Mouse (Mus musculus) limb, embryonic 13.5 days (tissue): Measurements from ENCODE around the gene Ddb2. TPM values are rescaled to one million over a fixed set of nuclear protein-coding genes. Genes with fewer than 3 reads are reported as not detected.

ENCODE experiments used
- ATAC-seq: fragments of 200-750 bp; cut with Nextera tagmentation; 2 replicates; pipeline ENCODE4 v1.8.0; 2017; ENCODE audit warnings: low read depth, moderate number of reproducible peaks, moderate TSS enrichment; ENCODE audit not compliant: low FRiP score
- H3K27ac ChIP-seq: fragments of 300-500 bp; sonication (generic); 2 replicates; pipeline ENCODE4 v1.5.1; 2015; ENCODE audit warnings: inconsistent platforms, mild to moderate bottlenecking, moderate library complexity
- H3K27me3 ChIP-seq: fragments of 300-500 bp; sonication (generic); 2 replicates; pipeline ENCODE4 v1.6.1; 2015; ENCODE audit warnings: mild to moderate bottlenecking, inconsistent platforms
- H3K36me3 ChIP-seq: fragments of 300-500 bp; sonication (generic); 2 replicates; pipeline ENCODE4 v1.6.1; 2015; ENCODE audit warnings: inconsistent platforms, mild to moderate bottlenecking, moderate library complexity
- H3K4me1 ChIP-seq: fragments of 300-500 bp; sonication (generic); 2 replicates; pipeline ENCODE4 v1.6.1; 2015; ENCODE audit warnings: inconsistent platforms
- H3K4me2 ChIP-seq: fragments of 300-500 bp; sonication (generic); replicated peaks from 2 replicates; pipeline ENCODE4 v1.6.1; 2015; ENCODE audit warnings: inconsistent platforms, mild to moderate bottlenecking, moderate library complexity
- H3K4me3 ChIP-seq: fragments of 300-500 bp; sonication (generic); 2 replicates; pipeline ENCODE4 v1.5.1; 2015; ENCODE audit warnings: moderate library complexity, mild to moderate bottlenecking, inconsistent platforms
- H3K9ac ChIP-seq: fragments of 300-500 bp; sonication (generic); 2 replicates; pipeline ENCODE4 v1.6.1; 2015; ENCODE audit warnings: mild to moderate bottlenecking, inconsistent platforms
- H3K9me3 ChIP-seq: fragments of 300-500 bp; sonication (generic); 2 replicates; pipeline ENCODE4 v1.6.1; 2016; ENCODE audit warnings: inconsistent platforms
- WGBS: fragments of 180-500 bp; shearing (Covaris S2); methylation state at CpG from one replicate; pipeline ENCODE4 v1.1.7; 2015; 5-methylcytosine and 5-hydroxymethylcytosine counted together
- polyA plus RNA-seq: library from polyadenylated mRNA; unstranded; fragments of >200 nt; fragmentation: Nextera tagmentation; extraction: Ambion mirVana; gene quantifications from 2 replicates; pipeline ENCODE4 v1.2.1, GENCODE M21; 2015

Ddb2 gene
- polyA plus RNA-seq, 1 experiment from 2014 or later: 23.6 TPM

- Histone ChIP-seq H3K27ac (peak overlapping the region; percentile 93), H3K4me2 (peak overlapping the region; percentile 82), H3K4me3 (peak overlapping the region; percentile 81), H3K27me3 (no peaks in the 10 kb centered on the region), H3K9ac (peak overlapping the region; percentile 87), H3K4me1 (peaks cover 24% of the 10 kb centered on the region), H3K9me3 (no peaks in the 10 kb centered on the region), H3K36me3 (peaks cover 36% of the 10 kb centered on the region)
- WGBS: 10% methylated on average over 20 of the region's 20 CpGs
- peak; percentile 80 for ATAC-seq
These were observed 33.7 kb downstream of the Ddb2 start for GRCm38 (mm10) chr2:91202972-91203656.

DNA sequence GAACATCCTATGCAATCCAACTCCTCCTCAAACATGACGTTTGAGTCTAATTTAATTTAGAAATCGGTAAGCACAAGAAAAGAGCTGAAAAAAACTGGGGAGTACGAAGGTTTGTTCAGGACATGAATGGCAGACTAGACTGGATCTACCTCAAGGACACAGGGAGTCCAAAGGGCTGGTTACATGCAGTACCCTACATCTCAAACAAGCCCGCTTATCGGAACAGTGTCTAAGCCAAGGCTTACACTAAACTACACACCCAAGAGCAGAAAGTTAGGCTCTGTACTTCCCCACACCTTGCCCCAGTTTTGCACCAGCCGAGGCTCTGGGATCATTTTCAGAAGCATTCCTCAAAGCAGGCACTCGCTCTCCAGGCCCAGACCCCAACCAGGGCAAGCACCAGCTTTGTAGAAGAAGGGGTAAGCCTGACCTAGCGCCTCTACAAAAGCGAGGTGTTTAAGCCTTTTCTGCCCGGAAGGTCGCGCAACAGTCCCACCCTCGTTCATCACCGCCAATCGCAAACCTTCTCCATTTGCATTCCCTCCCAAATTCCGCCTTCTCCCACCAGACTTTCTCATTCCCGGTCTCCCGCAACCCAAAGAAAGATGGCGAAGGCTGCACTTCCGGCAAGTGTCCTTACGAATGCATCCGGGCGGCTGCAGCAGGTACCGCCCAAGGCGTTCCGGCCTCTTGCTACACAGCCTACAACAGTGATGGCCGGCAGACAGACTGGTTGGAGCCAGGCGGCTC is 34.4 kb downstream of the Ddb2 start, which contains the start of the genes Nr1h3 and Acp2:
Gene Nr1h3 (minus strand): TSS at position 613 of the 750 bp plus-strand sequence.
Gene Acp2 (plus strand): TSS at position 664 of the 750 bp plus-strand sequence.
- 4% methylated on average over 28 of the region's 28 CpGs for WGBS
- H3K9me3 ChIP-seq: no peaks in the 10 kb centered on the region

GRCm38 (mm10) chr2:91198888-91199287 is 37.9 kb downstream of the Ddb2 start:
- H3K9me3 ChIP-seq: no peaks in the 10 kb centered on the region
- 83% methylated on average over 3 of the region's 3 CpGs for WGBS
- H3K9ac ChIP-seq: no peak overlapping the region
- peaks cover 20% of the 10 kb centered on the region for H3K4me1 ChIP-seq
- H3K36me3 ChIP-seq: no peaks in the 10 kb centered on the region
- H3K27ac ChIP-seq: no peak overlapping the region
- H3K27me3 ChIP-seq: no peaks in the 10 kb centered on the region
- ATAC-seq: no peak
- H3K4me2 ChIP-seq: no peak overlapping the region
- H3K4me3 ChIP-seq: no peak overlapping the region

More for the DNA sequence above, 34.4 kb downstream of the Ddb2 start, which contains the start of the genes Nr1h3 and Acp2:
- Histone ChIP-seq H3K4me1 (peaks cover 24% of the 10 kb centered on the region), H3K36me3 (peaks cover 28% of the 10 kb centered on the region), H3K27ac (peak within 1 kb of the TSS; percentile 93), H3K4me3 (peak within 1 kb of the TSS; percentile 81), H3K27me3 (no peaks in the 10 kb centered on the region), H3K9ac (peak within 1 kb of the TSS; percentile 87), H3K4me2 (peak within 1 kb of the TSS; percentile 82)
- peak; percentile 96 for ATAC-seq

- ATAC-seq: no peak
- Histone ChIP-seq H3K9me3 (no peaks in the 10 kb centered on the region), H3K27ac (no peak overlapping the region), H3K9ac (no peak overlapping the region), H3K4me1 (peaks cover 9% of the 10 kb centered on the region), H3K4me3 (no peak overlapping the region), H3K36me3 (no peaks in the 10 kb centered on the region), H3K4me2 (no peak overlapping the region), H3K27me3 (no peaks in the 10 kb centered on the region)
- WGBS: 72% methylated on average over 3 of the region's 3 CpGs
These were observed 40.2 kb downstream of the Ddb2 start for GRCm38 (mm10) chr2:91196577-91197001.

- peak overlapping the region; percentile 33 for H3K4me3 ChIP-seq
- H3K9me3 ChIP-seq: no peaks in the 10 kb centered on the region
- no peaks in the 10 kb centered on the region for H3K27me3 ChIP-seq
- H3K4me2 ChIP-seq: peak overlapping the region; percentile 66
- under 1% methylated on average over 25 of the region's 27 CpGs for WGBS
- ATAC-seq: peak; percentile 80
- H3K4me1 ChIP-seq: peaks cover 6% of the 10 kb centered on the region
- peak overlapping the region; percentile 37 for H3K9ac ChIP-seq
- no peak overlapping the region for H3K27ac ChIP-seq
- H3K36me3 ChIP-seq: no peaks in the 10 kb centered on the region
These were observed 42.0 kb downstream of the Ddb2 start for GRCm38 (mm10) chr2:91194624-91195332.

GRCm38 (mm10) chr2:91190501-91190900 is 46.3 kb downstream of the Ddb2 start:
- 89% methylated on average over 16 of the region's 16 CpGs for WGBS
- no peak for ATAC-seq

GRCm38 (mm10) chr2:91187431-91187830 is 49.4 kb downstream of the Ddb2 start:
- Histone ChIP-seq H3K4me2 (no peak overlapping the region), H3K4me1 (peaks cover 5% of the 10 kb centered on the region; the same call in 1 of the 2 replicates), H3K4me3 (no peak overlapping the region), H3K27me3 (no peaks in the 10 kb centered on the region), H3K9me3 (no peaks in the 10 kb centered on the region), H3K9ac (no peak overlapping the region), H3K27ac (no peak overlapping the region), H3K36me3 (no peaks in the 10 kb centered on the region)
- no peak for ATAC-seq
- 68% methylated on average over 4 of the region's 4 CpGs for WGBS

More at GRCm38 (mm10) chr2:91190501-91190900, 46.3 kb downstream of the Ddb2 start:
- Histone ChIP-seq H3K9me3 (no peaks in the 10 kb centered on the region), H3K9ac (no peak overlapping the region), H3K36me3 (no peaks in the 10 kb centered on the region), H3K4me2 (no peak overlapping the region), H3K27ac (no peak overlapping the region), H3K4me1 (peaks cover 6% of the 10 kb centered on the region), H3K27me3 (no peaks in the 10 kb centered on the region), H3K4me3 (no peak overlapping the region)

- Histone ChIP-seq H3K36me3 (no peaks in the 10 kb centered on the region), H3K27me3 (no peaks in the 10 kb centered on the region), H3K9ac (no peak overlapping the region), H3K4me3 (no peak overlapping the region), H3K9me3 (no peaks in the 10 kb centered on the region), H3K27ac (no peak overlapping the region), H3K4me1 (peaks cover 13% of the 10 kb centered on the region), H3K4me2 (no peak overlapping the region)
- 59% methylated on average over 1 of the region's 1 CpGs for WGBS
- ATAC-seq: no peak
These were observed 50.6 kb downstream of the Ddb2 start for GRCm38 (mm10) chr2:91186208-91186607.

GRCm38 (mm10) chr2:91183711-91184405 is 52.9 kb downstream of the Ddb2 start, which contains the start of gene Madd:
Madd (minus strand) TSS chr2:91183837.
- Histone ChIP-seq H3K9me3 (no peaks in the 10 kb centered on the region), H3K27ac (peak within 1 kb of the TSS; percentile 74), H3K4me3 (peak within 1 kb of the TSS; percentile 92), H3K36me3 (no peaks in the 10 kb centered on the region), H3K4me1 (peaks cover 13% of the 10 kb centered on the region), H3K9ac (peak within 1 kb of the TSS; percentile 79), H3K27me3 (no peaks in the 10 kb centered on the region), H3K4me2 (peak within 1 kb of the TSS; percentile 87)
- no peak for ATAC-seq
- WGBS: 60% methylated on average over 15 of the region's 15 CpGs

GRCm38 (mm10) chr2:91183148-91183513 is 53.7 kb downstream of the Ddb2 start:
- WGBS: 0% methylated on average over 9 of the region's 9 CpGs
- peaks cover 13% of the 10 kb centered on the region for H3K4me1 ChIP-seq
- H3K9me3 ChIP-seq: no peaks in the 10 kb centered on the region
- H3K27me3 ChIP-seq: no peaks in the 10 kb centered on the region
- H3K27ac ChIP-seq: peak overlapping the region; percentile 74
- peak overlapping the region; percentile 87 for H3K4me2 ChIP-seq
- H3K9ac ChIP-seq: peak overlapping the region; percentile 79
- ATAC-seq: peak; percentile 97
- peak overlapping the region; percentile 92 for H3K4me3 ChIP-seq
- H3K36me3 ChIP-seq: 0 out of 2 replicates have a peak, but pooled peaks cover 3% of the 10 kb centered on the region

DNA sequence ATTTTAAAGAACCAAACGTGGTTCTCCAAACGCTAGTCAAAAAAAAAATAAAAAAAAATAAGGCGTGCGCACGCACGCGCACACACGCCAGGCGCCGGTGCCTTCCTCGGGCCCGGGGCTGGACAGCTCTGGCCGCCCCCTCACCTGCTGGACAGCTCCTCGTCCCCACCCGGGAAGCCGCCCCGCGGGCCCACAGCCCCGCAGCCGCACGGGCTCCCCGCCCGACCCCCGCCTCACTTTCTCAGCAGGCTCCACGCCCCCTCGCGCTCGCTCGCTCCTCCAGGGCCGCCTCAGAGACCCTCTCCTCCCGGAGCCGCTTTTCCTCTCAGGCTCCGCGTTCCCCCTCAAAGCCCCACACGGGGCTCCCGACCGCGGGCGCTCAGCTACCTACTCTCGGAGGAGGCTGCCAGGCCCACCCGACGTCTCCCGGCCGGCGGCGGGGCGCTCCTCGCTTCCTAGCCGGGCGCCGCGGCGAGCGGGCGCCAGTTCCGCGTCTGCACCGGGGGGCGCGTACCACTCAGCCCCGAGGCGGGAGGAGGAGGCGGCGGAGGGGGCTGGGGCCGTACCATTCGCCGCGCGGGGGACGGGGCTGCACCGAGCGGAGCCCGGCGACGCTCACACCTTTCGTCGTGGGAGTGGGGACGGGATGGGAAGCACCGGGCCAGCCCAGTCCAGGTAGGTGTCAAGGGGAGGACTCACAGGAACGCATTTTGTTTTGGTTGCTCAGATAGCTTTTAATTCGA is 54.2 kb downstream of the Ddb2 start:
- Histone ChIP-seq H3K4me3 (peak overlapping the region; percentile 92), H3K27ac (peak overlapping the region; percentile 74), H3K36me3 (peaks cover 8% of the 10 kb centered on the region; the same call in 1 of the 2 replicates), H3K9me3 (no peaks in the 10 kb centered on the region), H3K4me1 (peaks cover 13% of the 10 kb centered on the region), H3K4me2 (peak overlapping the region; percentile 87), H3K9ac (peak overlapping the region; percentile 79), H3K27me3 (no peaks in the 10 kb centered on the region)
- under 1% methylated on average over 78 of the region's 81 CpGs for WGBS
- peak; percentile 98 for ATAC-seq
